Mouse (Mus musculus): Measurements from ENCODE around the gene Abcc10.

DNA sequence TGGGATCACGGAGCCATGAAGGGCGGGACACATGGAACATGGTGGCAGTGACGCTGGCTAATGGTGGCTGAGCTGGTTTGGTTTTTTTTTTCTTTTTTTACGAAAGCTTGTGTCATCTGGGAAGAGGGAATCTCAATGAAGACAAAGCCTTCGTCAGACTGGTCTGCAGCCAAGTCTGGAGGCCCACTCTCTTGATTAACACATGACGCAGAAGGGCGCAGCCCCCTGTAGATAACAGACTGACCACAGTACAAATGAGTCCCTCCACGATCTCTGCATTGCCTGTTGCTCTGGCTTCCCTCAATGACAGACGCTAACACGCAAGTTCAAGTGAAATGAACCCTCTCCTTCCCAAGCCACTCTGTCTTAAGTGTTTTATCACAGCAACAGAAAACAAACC, 52.6 kb downstream of the Abcc10 start:
- TF ChIP-seq CTCF (IDR thresholded peaks at IDR 0.05; ENCODE audit: low read depth) (no peak), EP300 (IDR thresholded peaks at IDR 0.05; ENCODE audit: low read depth) (no peak)

All from liver, embryonic 14.5 days (tissue).